Mouse (Mus musculus) liver, embryonic 14.5 days (tissue): Measurements from ENCODE around the gene Vwce. TPM values are rescaled to one million over a fixed set of nuclear protein-coding genes. Genes with fewer than 3 reads are reported as not detected.

Source experiments
- ATAC-seq: fragments of 200-750 bp; cut with Nextera tagmentation; 2 replicates; pipeline ENCODE4 v1.8.0; 2017; ENCODE audit warnings: moderate number of reproducible peaks, mild to moderate bottlenecking, moderate library complexity; ENCODE audit not compliant: insufficient read depth
- DNase-seq, 3 experiments: peaks; one replicate each; pipeline ENCODE4 v3.0.0-alpha.2; 2012 to 2013; ENCODE audit warnings: low read depth in 3 of 3, low spot score in 3 of 3
- H3K27ac ChIP-seq: fragments of 300-500 bp; sonication (generic); 2 replicates; pipeline ENCODE4 v1.5.1; 2014; ENCODE audit warnings: moderate library complexity, mild to moderate bottlenecking, control low read depth, inconsistent platforms
- H3K27me3 ChIP-seq: fragments of 300-500 bp; sonication (generic); 2 replicates; pipeline ENCODE4 v1.6.1; 2014; ENCODE audit warnings: mild to moderate bottlenecking, low read length, moderate library complexity; ENCODE audit not compliant: control insufficient read depth, insufficient read depth
- H3K36me3 ChIP-seq: fragments of 300-500 bp; sonication (generic); replicated peaks from 2 replicates; pipeline ENCODE4 v1.6.1; 2014; ENCODE audit warnings: low read depth; ENCODE audit not compliant: control insufficient read depth, insufficient read depth
- H3K4me1 ChIP-seq, 2 experiments: fragments of 200-500 bp in 1 of 2; fragments of 300-500 bp in 1 of 2; sonication (generic) in 1 of 2; replicated peaks; 2 replicates each; pipeline ENCODE4 v1.6.1; 2012 to 2014; ENCODE audit warnings: antibody characterized with exemption in 1 of 2, inconsistent platforms in 1 of 2, low read length in 1 of 2; ENCODE audit not compliant: control insufficient read depth in 2 of 2, insufficient read depth in 2 of 2
- H3K4me2 ChIP-seq: fragments of 300-500 bp; sonication (generic); 2 replicates; pipeline ENCODE4 v1.6.1; 2014; ENCODE audit warnings: low read depth, mild to moderate bottlenecking, control low read depth, moderate library complexity
- H3K4me3 ChIP-seq, 2 experiments: fragments of 200-500 bp in 1 of 2; fragments of 300-500 bp in 1 of 2; sonication (generic) in 1 of 2; 2 replicates each; pipeline ENCODE4 v1.5.1; 2012 to 2014; ENCODE audit warnings: low read depth in 2 of 2, low read length in 2 of 2, mild to moderate bottlenecking in 2 of 2, control low read depth in 1 of 2, inconsistent platforms in 1 of 2, moderate library complexity in 1 of 2; ENCODE audit not compliant: insufficient read depth in 1 of 2
- H3K9ac ChIP-seq: fragments of 300-500 bp; sonication (generic); replicated peaks from 2 replicates; pipeline ENCODE4 v1.6.1; 2014; ENCODE audit warnings: mild to moderate bottlenecking, control low read depth, moderate library complexity
- H3K9me3 ChIP-seq: fragments of 300-500 bp; sonication (generic); 2 replicates; pipeline ENCODE4 v1.6.1; 2016; ENCODE audit warnings: low read length, mixed read lengths; ENCODE audit not compliant: control insufficient read depth
- CTCF ChIP-seq: IDR thresholded peaks from 2 replicates; pipeline ENCODE4 v1.5.1; 2016; ENCODE audit warnings: antibody characterized with exemption, low read depth, control low read depth
- EP300 ChIP-seq: IDR thresholded peaks from 2 replicates; pipeline ENCODE4 v1.6.1; 2016; ENCODE audit warnings: antibody characterized with exemption, low read depth
- WGBS: fragments of 180-500 bp; shearing (Covaris S2); extraction: QIAGEN DNeasy Blood & Tissue Kit; methylation state at CpG from one replicate; pipeline ENCODE4 v1.1.7; 2014; ENCODE audit not compliant: insufficient replicate concordance; 5-methylcytosine and 5-hydroxymethylcytosine counted together
- polyA plus RNA-seq, 2 experiments: library from polyadenylated mRNA; depleted of rRNA in 1 of 2; stranded (reverse) in 1 of 2; unstranded in 1 of 2; fragments of >200 nt; fragmentation: Nextera tagmentation in 1 of 2; extraction: Ambion mirVana in 1 of 2; gene quantifications; 2 replicates each; pipeline versions ENCODE4 v1.2.1 to v1.2.3; 2012 to 2014

The Vwce gene
- polyA plus RNA-seq, 2 experiments = 5.4 to 6.7 TPM

GRCm38 (mm10) chr19:10591659-10592377 is 42.2 kb upstream of the Vwce start:
- Histone ChIP-seq H3K9ac (no peak overlapping the region), H3K9me3 (no peaks in the 10 kb centered on the region), H3K36me3 (no peaks in the 10 kb centered on the region; the same call in 1 of the 2 replicates), H3K4me3 (no peak overlapping the region), H3K27ac (no peak overlapping the region), H3K4me1 (peaks cover 0 to 6% of the 10 kb centered on the region in 2 experiments; a peak in 2 of 4 replicates), H3K4me2 (no peak overlapping the region), H3K27me3 (no peaks in the 10 kb centered on the region)
- DNase-seq = no peak
- no peak for TF ChIP-seq CTCF
- TF ChIP-seq EP300 = no peak
- ATAC-seq = peak; percentile 57
- WGBS = 73% methylated on average over 6 of the region's 6 CpGs

- peak; percentile 59 for TF ChIP-seq CTCF
- TF ChIP-seq EP300 = no peak
- Histone ChIP-seq H3K4me1 (peaks cover 4 to 8% of the 10 kb centered on the region in 2 experiments), H3K27me3 (no peaks in the 10 kb centered on the region), H3K9ac (no peak overlapping the region), H3K27ac (no peak overlapping the region), H3K9me3 (no peaks in the 10 kb centered on the region), H3K4me2 (no peak overlapping the region), H3K36me3 (no peaks in the 10 kb centered on the region; the same call in 1 of the 2 replicates), H3K4me3 (no peak overlapping the region)
- DNase-seq (no peak), ATAC-seq (no peak)
- WGBS = 23% methylated on average over 3 of the region's 3 CpGs
Measured at GRCm38 (mm10) chr19:10598188-10598587, 35.8 kb upstream of the Vwce start.

GRCm38 (mm10) chr19:10599648-10600047 is 34.4 kb upstream of the Vwce start:
- ATAC-seq (no peak), DNase-seq (no peak)
- TF ChIP-seq EP300 (no peak), CTCF (no peak)
- Histone ChIP-seq H3K36me3 (no peaks in the 10 kb centered on the region; the same call in 1 of the 2 replicates), H3K27ac (no peak overlapping the region), H3K9me3 (no peaks in the 10 kb centered on the region), H3K4me2 (no peak overlapping the region), H3K9ac (no peak overlapping the region), H3K4me1 (peaks cover 4 to 23% of the 10 kb centered on the region in 2 experiments), H3K27me3 (no peaks in the 10 kb centered on the region), H3K4me3 (no peak overlapping the region)
- 82% methylated on average over 2 of the region's 2 CpGs for WGBS

GRCm38 (mm10) chr19:10602247-10602769 is 31.7 kb upstream of the Vwce start:
- DNase-seq (no peak), ATAC-seq (no peak)
- Histone ChIP-seq H3K4me1 (peaks cover 4 to 33% of the 10 kb centered on the region in 2 experiments), H3K4me3 (peak overlapping the region; percentile 5 to 14; a peak in 2 of 4 replicates), H3K9me3 (no peaks in the 10 kb centered on the region), H3K27me3 (no peaks in the 10 kb centered on the region), H3K9ac (peak overlapping the region; percentile 9; the same call in 1 of the 2 replicates), H3K36me3 (no peaks in the 10 kb centered on the region), H3K27ac (peak overlapping the region; percentile 48), H3K4me2 (peak overlapping the region; percentile 48)
- no peak for TF ChIP-seq CTCF
- TF ChIP-seq EP300 = no peak
- 24% methylated on average over 6 of the region's 6 CpGs for WGBS

- Histone ChIP-seq H3K4me3 (peak overlapping the region; percentile 5 to 14; a peak in 2 of 4 replicates), H3K4me1 (peaks cover 4 to 33% of the 10 kb centered on the region in 2 experiments), H3K4me2 (peak overlapping the region; percentile 48), H3K27ac (peak overlapping the region; percentile 7), H3K9me3 (no peaks in the 10 kb centered on the region), H3K9ac (no peak overlapping the region), H3K27me3 (no peaks in the 10 kb centered on the region), H3K36me3 (peaks cover 4% of the 10 kb centered on the region)
- TF ChIP-seq EP300 = no peak
- peak; percentile 94 for TF ChIP-seq CTCF
- DNase-seq (peak; percentile 68 to 74 (median 72)), ATAC-seq (no peak)
- 2% methylated on average over 9 of the region's 9 CpGs for WGBS
Measured at GRCm38 (mm10) chr19:10602787-10603186, 31.2 kb upstream of the Vwce start.
